8 mouse cellular contexts compared by ENCODE assay signal in the genomic region with DNA sequence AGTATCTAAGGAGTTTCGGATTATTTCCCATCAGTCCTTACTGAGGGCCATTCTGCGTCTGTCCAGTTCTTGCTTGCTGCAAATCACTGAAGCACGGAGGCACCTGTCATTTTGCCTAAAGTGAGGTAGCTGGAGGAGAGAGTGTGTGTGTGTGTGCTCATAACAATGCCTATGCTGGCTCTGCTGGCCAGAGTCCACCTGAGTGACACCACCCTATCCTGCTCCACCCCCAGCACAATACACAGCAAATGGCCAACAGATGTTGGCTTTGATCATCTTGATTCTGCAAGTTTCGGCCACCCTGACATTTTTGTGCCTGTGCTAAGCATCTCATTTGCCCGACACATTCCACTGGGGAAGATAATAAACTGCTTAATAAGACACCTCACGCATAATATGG. TPM values are rescaled to one million over a fixed set of nuclear protein-coding genes. Genes with fewer than 3 reads are reported as not detected.
DNase-seq lines count a peak whose midpoint lies in the region; ATAC-seq and TF ChIP-seq lines count a peak whose summit lies in the region.

No protein-coding gene starts in this region.

- peak overlapping the region; percentile 67 for H3K4me2 ChIP-seq in lung, embryonic 14.5 days
- H3K4me2 ChIP-seq in heart, embryonic 13.5 days = peak overlapping the region; percentile 94
- H3K4me2 ChIP-seq in limb, embryonic 12.5 days = peak overlapping the region; percentile 82
- peak overlapping the region; percentile 87 for H3K4me2 ChIP-seq in neural tube, embryonic 15.5 days

- no peak for TF ChIP-seq CTCF in lung, embryonic 14.5 days (IDR thresholded peaks at IDR 0.05; ENCODE audit: low read depth)

- ATAC-seq in lung, embryonic 14.5 days (ENCODE audit: insufficient read depth) = no peak
- no peak for ATAC-seq in heart, embryonic 13.5 days (ENCODE audit: extremely low read depth, insufficient number of reproducible peaks, low FRiP score, low TSS enrichment)
- ATAC-seq in limb, embryonic 12.5 days (ENCODE audit: insufficient number of reproducible peaks, insufficient read depth, low FRiP score, low TSS enrichment, low read depth) = no peak
- no peak for ATAC-seq in neural tube, embryonic 15.5 days (ENCODE audit: low FRiP score)

- no peak overlapping the region for H3K27ac ChIP-seq in lung, embryonic 14.5 days (ENCODE audit: low read depth)
- no peak overlapping the region for H3K27ac ChIP-seq in heart, embryonic 13.5 days (replicated peaks)
- no peak overlapping the region; the same call in 1 of the 2 replicates for H3K27ac ChIP-seq in limb, embryonic 12.5 days
- no peak overlapping the region for H3K27ac ChIP-seq in neural tube, embryonic 15.5 days (replicated peaks)

- 78% methylated on average over 6 of the region's 6 CpGs for WGBS in lung, embryonic 14.5 days
- WGBS in heart, embryonic 13.5 days = 77% methylated on average over 6 of the region's 6 CpGs
- WGBS in limb, embryonic 12.5 days = 47% methylated on average over 6 of the region's 6 CpGs
- 52% methylated on average over 6 of the region's 6 CpGs for WGBS in neural tube, embryonic 15.5 days

- no peaks in the 10 kb centered on the region for H3K9me3 ChIP-seq in lung, embryonic 14.5 days (ENCODE audit: low read depth, low read length)
- H3K9me3 ChIP-seq in heart, embryonic 13.5 days = no peaks in the 10 kb centered on the region
- H3K9me3 ChIP-seq in limb, embryonic 12.5 days = no peaks in the 10 kb centered on the region
- H3K9me3 ChIP-seq in neural tube, embryonic 15.5 days (replicated peaks) = no peaks in the 10 kb centered on the region

- H3K27me3 ChIP-seq in lung, embryonic 14.5 days (ENCODE audit: insufficient read depth, low read length) = no peaks in the 10 kb centered on the region
- H3K27me3 ChIP-seq in heart, embryonic 13.5 days (replicated peaks) = peaks cover 29% of the 10 kb centered on the region
- peaks cover 18% of the 10 kb centered on the region for H3K27me3 ChIP-seq in limb, embryonic 12.5 days
- H3K27me3 ChIP-seq in neural tube, embryonic 15.5 days (replicated peaks) = no peaks in the 10 kb centered on the region

- no peak overlapping the region for H3K9ac ChIP-seq in lung, embryonic 14.5 days
- H3K9ac ChIP-seq in heart, embryonic 13.5 days = no peak overlapping the region
- no peak overlapping the region; the same call in 1 of the 2 replicates for H3K9ac ChIP-seq in limb, embryonic 12.5 days (replicated peaks)
- H3K9ac ChIP-seq in neural tube, embryonic 15.5 days (replicated peaks) = no peak overlapping the region

- H3K4me3 ChIP-seq in lung, embryonic 14.5 days (ENCODE audit: low read depth, low read length) = peak overlapping the region; percentile 58; the same call in 1 of the 2 replicates
- H3K4me3 ChIP-seq in heart, embryonic 13.5 days = no peak overlapping the region
- peak overlapping the region; percentile 74; the same call in 1 of the 2 replicates for H3K4me3 ChIP-seq in limb, embryonic 12.5 days (replicated peaks)
- H3K4me3 ChIP-seq in neural tube, embryonic 15.5 days (replicated peaks) = 0 out of 2 replicates have a peak overlapping the region, but pooled peaks have one; percentile 75

- peaks cover 11% of the 10 kb centered on the region; the same call in 1 of the 2 replicates for H3K4me1 ChIP-seq in lung, embryonic 14.5 days (ENCODE audit: insufficient read depth)
- peaks cover 37% of the 10 kb centered on the region for H3K4me1 ChIP-seq in heart, embryonic 13.5 days
- H3K4me1 ChIP-seq in limb, embryonic 12.5 days (replicated peaks) = peaks cover 39% of the 10 kb centered on the region
- H3K4me1 ChIP-seq in neural tube, embryonic 15.5 days = peaks cover 38% of the 10 kb centered on the region

- DNase-seq in lung, embryonic 14.5 days = no peak
- DNase-seq in lung, postnatal 36 days = no peak
- DNase-seq in embryo, embryonic 10.5 days (ENCODE audit: low spot score) = no peak
- DNase-seq in layer of hippocampus, adult 11-12 months (ENCODE audit: low spot score) = no peak
- no peak for DNase-seq in right cerebral cortex, adult 2 months (ENCODE audit: low spot score in 2 of 2)

- H3K36me3 ChIP-seq in lung, embryonic 14.5 days (ENCODE audit: insufficient read depth) = no peaks in the 10 kb centered on the region
- peaks cover 2% of the 10 kb centered on the region; the same call in 1 of the 2 replicates for H3K36me3 ChIP-seq in heart, embryonic 13.5 days
- no peaks in the 10 kb centered on the region for H3K36me3 ChIP-seq in limb, embryonic 12.5 days
- H3K36me3 ChIP-seq in neural tube, embryonic 15.5 days = no peaks in the 10 kb centered on the region

RNA-seq across cellular contexts. Expression of gene Fam110a, which starts 1.5 kb away (rescaled TPM):
- 29.3 and 29.4 TPM in 2 replicates for polyA plus RNA-seq in lung, embryonic 14.5 days (2014; fragmentation: Nextera tagmentation; extraction: Ambion mirVana)
- polyA plus RNA-seq in heart, embryonic 13.5 days (2015; fragmentation: Nextera tagmentation; extraction: Ambion mirVana) = 9.3 and 10.2 TPM in 2 replicates
- 29.3 and 31.7 TPM in 2 replicates for polyA plus RNA-seq in limb, embryonic 12.5 days (2016; fragmentation: Nextera tagmentation; extraction: Ambion mirVana)
- polyA plus RNA-seq in neural tube, embryonic 15.5 days (2015; fragmentation: Nextera tagmentation; extraction: Ambion mirVana) = 31.3 and 32.0 TPM in 2 replicates

RNA-seq across cellular contexts. Expression of gene Slc52a3, which starts 17.8 kb away (rescaled TPM):
- 0.72 and 1.5 TPM in 2 replicates for polyA plus RNA-seq in lung, embryonic 14.5 days (2014; fragmentation: Nextera tagmentation; extraction: Ambion mirVana)
- 0.17 and 0.25 TPM in 2 replicates for polyA plus RNA-seq in heart, embryonic 13.5 days (2015; fragmentation: Nextera tagmentation; extraction: Ambion mirVana)
- polyA plus RNA-seq in limb, embryonic 12.5 days (2016; fragmentation: Nextera tagmentation; extraction: Ambion mirVana) = 0.97 and 1.2 TPM in 2 replicates
- polyA plus RNA-seq in neural tube, embryonic 15.5 days (2015; fragmentation: Nextera tagmentation; extraction: Ambion mirVana) = 1.4 and 1.7 TPM in 2 replicates
